Mouse (Mus musculus) gastrocnemius, postnatal 10 days (tissue): ENCODE measurements around the gene Dip2b. TPM values are rescaled to one million over a fixed set of nuclear protein-coding genes. Genes with fewer than 3 reads are reported as not detected.

Source experiments
- DNase-seq: peaks from one replicate; pipeline ENCODE4 v3.0.0; 2021; ENCODE audit warnings: mixed read lengths
- total RNA-seq, 2 experiments: library from RNA; stranded (reverse); gene quantifications; 2 replicates each; pipeline ENCODE4 v1.2.3; 2021

Dip2b gene
- total RNA-seq, 2 experiments from 2014 or later = 17.5 to 19.3 TPM

- DNase-seq = no peak
These were observed 224.9 kb downstream of the Dip2b start for GRCm38 (mm10) chr15:100263246-100263905.

DNA sequence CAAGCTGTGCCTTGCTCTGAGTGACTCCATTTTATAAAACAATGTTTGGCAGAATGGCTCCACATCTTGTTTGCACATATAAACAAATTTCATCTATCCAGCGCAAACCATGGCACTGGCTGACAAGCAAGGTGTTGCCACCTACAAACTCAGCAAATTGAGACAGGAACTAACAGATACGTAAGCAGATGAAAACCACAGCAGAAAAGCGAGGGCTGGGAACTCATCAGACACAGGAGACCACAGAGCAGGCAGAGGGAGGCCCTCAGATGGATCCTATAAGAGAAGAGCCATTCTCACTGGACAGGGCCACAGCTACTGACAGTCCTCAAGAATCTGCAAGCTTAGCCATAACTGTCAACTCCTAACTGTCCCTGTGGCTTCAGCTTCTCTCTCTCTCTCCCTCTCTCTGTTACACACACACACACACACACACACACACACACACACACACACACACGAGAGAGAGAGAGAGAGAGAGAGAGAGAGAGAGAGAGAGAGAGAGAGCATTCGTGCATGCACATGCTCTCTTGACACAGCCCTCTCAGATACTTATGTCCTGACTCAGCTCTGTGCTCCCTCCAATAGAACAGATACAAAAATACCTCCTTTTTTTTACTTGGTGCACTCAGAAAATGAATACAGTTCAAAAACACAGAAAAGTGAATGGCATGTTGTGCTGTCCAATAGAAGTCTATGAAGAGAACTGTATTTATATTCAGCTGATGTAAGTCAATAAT, 227.3 kb downstream of the Dip2b start:
- no peak for DNase-seq

DNA sequence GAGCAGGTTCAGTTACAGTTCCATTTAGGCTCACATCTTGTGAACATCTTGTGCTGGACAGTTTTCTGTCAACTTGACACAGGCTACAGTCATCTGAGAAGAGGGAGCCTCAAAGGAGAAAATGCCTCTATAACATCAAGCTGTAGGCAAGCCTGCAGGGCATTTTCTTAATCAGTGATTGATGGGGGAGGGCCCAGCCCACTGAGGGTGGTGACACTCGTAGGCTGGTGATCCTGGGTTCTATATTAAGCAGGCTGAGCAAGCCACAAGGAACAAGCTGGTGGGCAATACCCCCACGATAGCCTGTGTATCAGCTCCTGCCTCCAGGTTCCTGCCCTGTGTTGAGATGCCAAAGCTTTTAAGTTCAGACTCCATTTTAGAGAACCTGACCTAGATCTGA, 230.5 kb downstream of the Dip2b start:
- DNase-seq = no peak

Other genes with a start within 250 kb of the Dip2b start
- 10 to 100 TPM; 30.4 to 41.9 TPM for gene Lima1, start 163.2 kb upstream of the Dip2b start, total RNA-seq
- under 1 TPM; 0.05 to 0.18 TPM for gene Fam186a, start 71.6 kb upstream of the Dip2b start, total RNA-seq
- gene Larp4, start 68.6 kb upstream of the Dip2b start, total RNA-seq = 10 to 100 TPM; 39.6 to 43.7 TPM
- gene Atf1, start 189.2 kb downstream of the Dip2b start, total RNA-seq = 10 to 100 TPM; 51.5 to 55.9 TPM
- gene Tmprss12, start 242.2 kb downstream of the Dip2b start, total RNA-seq = not detected